Mouse (Mus musculus): Measurements from ENCODE around the gene Prkcd. TPM values are rescaled to one million over a fixed set of nuclear protein-coding genes. Genes with fewer than 3 reads are reported as not detected.

Prkcd gene
- polyA plus RNA-seq (2015; fragmentation: Nextera tagmentation; extraction: Ambion mirVana), result 37.5 and 49.6 TPM in 2 replicates

- no peaks in the 10 kb centered on the region for H3K9me3 ChIP-seq (replicated peaks)
- H3K9ac ChIP-seq, result peak within 1 kb of the TSS; percentile 81
- H3K4me3 ChIP-seq, result peak within 1 kb of the TSS; percentile 93
- ATAC-seq (replicated peaks; ENCODE audit: insufficient number of reproducible peaks, insufficient read depth, low FRiP score, low read depth), result peak; percentile 78
- H3K4me2 ChIP-seq, result peak within 1 kb of the TSS; percentile 85
- no peaks in the 10 kb centered on the region for H3K36me3 ChIP-seq
- H3K4me1 ChIP-seq (replicated peaks), result peaks cover 55% of the 10 kb centered on the region
- H3K27ac ChIP-seq, result peak within 1 kb of the TSS; percentile 73
- WGBS, result under 1% methylated on average over 69 of the region's 71 CpGs
- no peaks in the 10 kb centered on the region for H3K27me3 ChIP-seq
Observed at GRCm38 (mm10) chr14:30625856-30626726, at the start of gene Prkcd. Gene Prkcd, minus strand, starts transcription at chr14:30626210.

- Histone ChIP-seq H3K36me3 (peaks cover 39% of the 10 kb centered on the region), H3K4me3 (no peak overlapping the region), H3K9me3 (replicated peaks) (no peaks in the 10 kb centered on the region), H3K4me1 (replicated peaks) (peaks cover 4% of the 10 kb centered on the region), H3K27me3 (no peaks in the 10 kb centered on the region), H3K27ac (no peak overlapping the region), H3K9ac (no peak overlapping the region), H3K4me2 (no peak overlapping the region)
- 53% methylated on average over 6 of the region's 6 CpGs for WGBS
- ATAC-seq (replicated peaks; ENCODE audit: insufficient number of reproducible peaks, insufficient read depth, low FRiP score, low read depth), result no peak
Observed at GRCm38 (mm10) chr14:30674947-30675346, 48.9 kb upstream of the Prkcd start.

GRCm38 (mm10) chr14:30671986-30672312 is 45.9 kb upstream of the Prkcd start:
- 0 out of 2 replicates have a peak, but pooled peaks have one; percentile 50 for ATAC-seq (replicated peaks; ENCODE audit: insufficient number of reproducible peaks, insufficient read depth, low FRiP score, low read depth)
- Histone ChIP-seq H3K9ac (no peak overlapping the region), H3K27me3 (no peaks in the 10 kb centered on the region), H3K36me3 (peaks cover 25% of the 10 kb centered on the region; the same call in 1 of the 2 replicates), H3K9me3 (replicated peaks) (no peaks in the 10 kb centered on the region), H3K4me3 (no peak overlapping the region), H3K27ac (no peak overlapping the region), H3K4me2 (no peak overlapping the region), H3K4me1 (replicated peaks) (peaks cover 4% of the 10 kb centered on the region)
- 6% methylated on average over 3 of the region's 3 CpGs for WGBS

GRCm38 (mm10) chr14:30671095-30671985 is 45.3 kb upstream of the Prkcd start:
- Histone ChIP-seq H3K9me3 (replicated peaks) (no peaks in the 10 kb centered on the region), H3K4me1 (replicated peaks) (peaks cover 4% of the 10 kb centered on the region), H3K4me3 (no peak overlapping the region), H3K27me3 (no peaks in the 10 kb centered on the region), H3K9ac (no peak overlapping the region), H3K36me3 (peaks cover 27% of the 10 kb centered on the region; the same call in 1 of the 2 replicates), H3K27ac (no peak overlapping the region), H3K4me2 (no peak overlapping the region)
- 74% methylated on average over 15 of the region's 15 CpGs for WGBS
- no peak for ATAC-seq (replicated peaks; ENCODE audit: insufficient number of reproducible peaks, insufficient read depth, low FRiP score, low read depth)

- Histone ChIP-seq H3K4me3 (no peak overlapping the region), H3K36me3 (peaks cover 32% of the 10 kb centered on the region), H3K27ac (no peak overlapping the region), H3K27me3 (no peaks in the 10 kb centered on the region), H3K4me2 (no peak overlapping the region), H3K4me1 (replicated peaks) (peaks cover 3% of the 10 kb centered on the region), H3K9ac (no peak overlapping the region), H3K9me3 (replicated peaks) (no peaks in the 10 kb centered on the region)
- ATAC-seq (replicated peaks; ENCODE audit: insufficient number of reproducible peaks, insufficient read depth, low FRiP score, low read depth), result no peak
- 89% methylated on average over 6 of the region's 6 CpGs for WGBS
Observed at GRCm38 (mm10) chr14:30670161-30670560, 44.2 kb upstream of the Prkcd start.

GRCm38 (mm10) chr14:30666604-30667003 is 40.6 kb upstream of the Prkcd start:
- Histone ChIP-seq H3K36me3 (peaks cover 50% of the 10 kb centered on the region), H3K9me3 (replicated peaks) (no peaks in the 10 kb centered on the region), H3K27ac (no peak overlapping the region), H3K27me3 (no peaks in the 10 kb centered on the region), H3K9ac (no peak overlapping the region), H3K4me3 (no peak overlapping the region), H3K4me1 (replicated peaks) (no peaks in the 10 kb centered on the region), H3K4me2 (no peak overlapping the region)
- ATAC-seq (replicated peaks; ENCODE audit: insufficient number of reproducible peaks, insufficient read depth, low FRiP score, low read depth), result no peak
- 83% methylated on average over 4 of the region's 4 CpGs for WGBS

GRCm38 (mm10) chr14:30666061-30666460 is 40.1 kb upstream of the Prkcd start:
- ATAC-seq (replicated peaks; ENCODE audit: insufficient number of reproducible peaks, insufficient read depth, low FRiP score, low read depth), result no peak
- 67% methylated on average over 3 of the region's 3 CpGs for WGBS
- Histone ChIP-seq H3K27me3 (no peaks in the 10 kb centered on the region), H3K9ac (no peak overlapping the region), H3K9me3 (replicated peaks) (no peaks in the 10 kb centered on the region), H3K4me3 (no peak overlapping the region), H3K4me1 (replicated peaks) (no peaks in the 10 kb centered on the region), H3K36me3 (peaks cover 55% of the 10 kb centered on the region), H3K27ac (no peak overlapping the region), H3K4me2 (no peak overlapping the region)

- H3K27ac ChIP-seq, result no peak overlapping the region
- no peak overlapping the region for H3K4me2 ChIP-seq
- H3K4me1 ChIP-seq (replicated peaks), result peaks cover 11% of the 10 kb centered on the region
- no peak overlapping the region for H3K9ac ChIP-seq
- H3K27me3 ChIP-seq, result 0 out of 2 replicates have a peak, but pooled peaks cover 3% of the 10 kb centered on the region
- H3K4me3 ChIP-seq, result no peak overlapping the region
- 83% methylated on average over 1 of the region's 1 CpGs for WGBS
- H3K36me3 ChIP-seq, result peaks cover 3% of the 10 kb centered on the region; the same call in 1 of the 2 replicates
- ATAC-seq (replicated peaks; ENCODE audit: insufficient number of reproducible peaks, insufficient read depth, low FRiP score, low read depth), result no peak
- H3K9me3 ChIP-seq (replicated peaks), result no peaks in the 10 kb centered on the region
Observed at GRCm38 (mm10) chr14:30655531-30655930, 29.5 kb upstream of the Prkcd start.

GRCm38 (mm10) chr14:30654691-30655228 is 28.8 kb upstream of the Prkcd start:
- Histone ChIP-seq H3K27me3 (0 out of 2 replicates have a peak, but pooled peaks cover 3% of the 10 kb centered on the region), H3K9me3 (replicated peaks) (no peaks in the 10 kb centered on the region), H3K4me3 (peak overlapping the region; percentile 80), H3K36me3 (peaks cover 3% of the 10 kb centered on the region; the same call in 1 of the 2 replicates), H3K4me1 (replicated peaks) (peaks cover 12% of the 10 kb centered on the region), H3K27ac (peak overlapping the region; percentile 84; the same call in 1 of the 2 replicates), H3K4me2 (peak overlapping the region; percentile 70), H3K9ac (peak overlapping the region; percentile 95)
- ATAC-seq (replicated peaks; ENCODE audit: insufficient number of reproducible peaks, insufficient read depth, low FRiP score, low read depth), result no peak
- WGBS, result 46% methylated on average over 4 of the region's 4 CpGs

- 3% methylated on average over 38 of the region's 38 CpGs for WGBS
Observed at GRCm38 (mm10) chr14:30653943-30654659, 28.1 kb upstream of the Prkcd start, which contains the start of gene Rft1. Gene Rft1, plus strand, starts transcription at chr14:30654360.

More at GRCm38 (mm10) chr14:30653943-30654659, 28.1 kb upstream of the Prkcd start, which contains the start of gene Rft1:
- Histone ChIP-seq H3K4me1 (replicated peaks) (peaks cover 12% of the 10 kb centered on the region), H3K4me3 (peak within 1 kb of the TSS; percentile 80), H3K27ac (peak within 1 kb of the TSS; percentile 84), H3K9ac (peak within 1 kb of the TSS; percentile 95), H3K9me3 (replicated peaks) (no peaks in the 10 kb centered on the region), H3K27me3 (0 out of 2 replicates have a peak, but pooled peaks cover 3% of the 10 kb centered on the region), H3K36me3 (no peaks in the 10 kb centered on the region; the same call in 1 of the 2 replicates), H3K4me2 (peak within 1 kb of the TSS; percentile 70)
- peak; percentile 83 for ATAC-seq (replicated peaks; ENCODE audit: insufficient number of reproducible peaks, insufficient read depth, low FRiP score, low read depth)
